Mouse (Mus musculus) embryonic stem cell, embryonic (primary cell): ENCODE measurements at regions not wholly inside any gene's neighbourhood (a gene's known extent, or its start where the extent isn't known, plus 50 kb on each side); places are given as distances from the start of the nearest gene placed in this dataset.

ENCODE experiments used
- CTCF ChIA-PET, 4 experiments: fragments of 300-600 bp in 2 of 4; fragments of 350-600 bp in 2 of 4; sonication (Branson Sonifier 250); formaldehyde crosslinking; loops; one replicate each; lab custom pipeline; 2022; ENCODE audit warnings: inconsistent platforms in 2 of 4; lab: Charles Lee
- POLR2A ChIA-PET, 4 experiments: fragments of 300-600 bp in 2 of 4; fragments of 350-600 bp in 2 of 4; sonication (Branson Sonifier 250); formaldehyde crosslinking; loops; one replicate each; lab custom pipeline; 2022; ENCODE audit warnings: antibody characterized with exemption in 4 of 4, inconsistent platforms in 1 of 4; lab: Charles Lee

DNA sequence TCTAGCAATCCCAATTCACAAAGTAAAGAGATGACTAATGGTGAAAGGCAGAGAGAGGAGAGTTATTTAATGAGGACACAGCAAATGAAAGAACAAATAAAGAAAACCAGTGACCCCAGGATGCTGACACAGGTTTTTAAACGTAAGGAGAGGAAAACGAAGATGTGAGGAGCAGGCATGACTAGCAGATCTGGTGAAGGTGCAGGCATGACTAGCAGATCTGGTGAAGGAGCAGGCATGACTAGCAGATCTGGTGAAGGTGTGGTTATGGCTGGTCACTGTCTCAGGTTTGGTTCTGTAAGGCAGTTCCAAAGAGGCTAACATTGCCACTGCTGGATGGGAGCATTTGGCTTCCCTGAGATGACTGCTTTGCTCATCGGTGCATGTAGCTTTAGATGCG lies 57.0 kb downstream of the Mbl2 start:
- ChIA-PET CTCF (no interaction called here), POLR2A (interaction anchor here in 2 of 4 experiments (0.6 to 0.7 kb wide), 2 partner anchors 34 to 242 kb away, joined by 3 to 9 read pairs; no protein-coding TSS in a partner anchor)

DNA sequence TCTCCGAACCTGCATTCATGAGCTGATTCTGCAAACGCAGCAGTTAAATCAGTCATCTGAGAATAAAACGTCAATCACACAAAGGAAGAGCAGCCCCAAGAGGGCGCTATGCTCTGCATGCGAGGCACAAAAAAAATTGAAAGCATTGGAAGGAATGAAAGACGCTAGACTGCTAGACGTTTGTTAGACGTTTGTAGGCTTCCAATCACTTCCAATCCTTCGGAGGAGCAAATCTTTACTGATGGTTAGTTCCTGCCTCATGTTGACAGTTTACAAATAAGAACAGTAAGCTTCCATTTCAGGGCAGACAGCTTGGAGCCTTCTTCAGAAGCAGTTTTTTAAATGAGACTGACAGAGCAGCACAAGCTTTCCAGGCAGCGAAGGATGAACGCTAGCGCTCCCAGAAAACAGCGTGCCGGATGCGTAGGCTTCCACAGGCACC lies 62.5 kb downstream of the Mbl2 start:
- ChIA-PET CTCF (interaction anchor here (0.5 to 2.3 kb wide), 11 partner anchors 20 to 598 kb away, joined by 3 to 12 read pairs (median 5); no protein-coding TSS in a partner anchor), POLR2A (interaction anchor here in 1 of 4 experiments (0.7 kb wide), 1 partner anchor 258 kb away, joined by 3 read pairs; no protein-coding TSS in a partner anchor)

DNA sequence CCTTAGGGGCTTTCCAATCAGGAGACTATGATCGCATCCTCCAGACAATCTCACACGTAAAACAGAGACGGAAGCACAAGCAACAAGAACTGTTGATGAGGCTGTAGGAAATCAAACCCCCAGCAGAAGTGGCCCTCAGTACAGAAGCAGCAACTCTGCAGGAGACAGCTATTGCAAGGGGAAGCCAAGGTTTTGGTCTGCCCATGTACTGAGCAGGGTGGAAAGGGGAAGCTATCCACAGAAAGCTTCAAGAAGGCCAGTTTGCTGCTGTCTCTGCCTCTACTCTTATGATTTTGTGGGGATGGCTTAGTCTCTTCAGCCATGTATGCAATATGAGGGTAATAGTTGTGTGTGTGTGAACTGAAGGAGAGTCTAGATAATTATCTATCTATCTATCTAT lies 63.3 kb downstream of the Mbl2 start:
- ChIA-PET CTCF (interaction anchor here in 3 of 4 experiments (0.8 to 2.3 kb wide), 4 partner anchors 258 to 328 kb away, joined by 3 to 12 read pairs (median 4); no protein-coding TSS in a partner anchor), POLR2A (interaction anchor here in 1 of 4 experiments (0.6 kb wide), 1 partner anchor 125 kb away, joined by 3 read pairs; no protein-coding TSS in a partner anchor)

DNA sequence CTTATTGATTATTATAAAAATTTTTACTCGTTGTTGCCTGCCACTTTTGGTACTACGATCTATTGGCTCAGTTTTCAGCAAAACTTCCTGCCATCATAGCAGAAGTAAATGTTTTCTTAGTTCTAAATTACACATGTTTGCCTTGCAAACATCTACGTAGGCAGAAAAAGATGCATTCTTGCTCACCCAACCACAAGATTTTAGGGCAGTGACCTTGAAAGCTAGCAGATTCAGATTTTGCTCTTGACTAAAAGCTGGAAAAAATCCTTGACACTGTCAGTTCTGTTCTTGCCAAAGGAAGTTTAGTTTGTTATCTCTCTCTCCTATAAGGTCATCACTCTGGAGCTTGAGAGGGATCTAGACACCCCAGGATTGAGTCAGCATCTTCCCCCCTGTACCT lies 66.8 kb downstream of the Mbl2 start:
- ChIA-PET CTCF (no interaction called here), POLR2A (no interaction called here)

DNA sequence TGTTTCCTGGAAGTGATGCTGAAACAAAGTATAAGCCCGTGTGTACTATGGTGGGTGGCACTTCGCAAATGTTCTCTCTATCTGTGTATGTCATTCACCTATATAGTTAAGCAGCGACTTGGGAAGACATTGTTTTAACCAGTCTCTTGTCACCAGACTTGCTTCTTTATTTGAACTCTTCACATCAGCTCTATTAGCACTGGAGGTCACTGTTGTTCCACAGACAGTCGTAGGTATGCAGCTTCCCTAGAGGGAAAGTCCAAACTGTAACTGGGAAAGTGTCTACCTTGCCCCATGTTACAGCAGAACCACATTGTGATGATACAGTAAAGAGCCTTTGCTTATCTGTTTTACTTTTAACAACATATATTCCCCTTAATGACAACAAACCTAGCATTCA lies 69.5 kb downstream of the Mbl2 start:
- ChIA-PET CTCF (interaction anchor here in 2 of 4 experiments (0.5 to 0.6 kb wide), 3 partner anchors 249 to 252 kb away, joined by 3 read pairs; no protein-coding TSS in a partner anchor), POLR2A (no interaction called here)

DNA sequence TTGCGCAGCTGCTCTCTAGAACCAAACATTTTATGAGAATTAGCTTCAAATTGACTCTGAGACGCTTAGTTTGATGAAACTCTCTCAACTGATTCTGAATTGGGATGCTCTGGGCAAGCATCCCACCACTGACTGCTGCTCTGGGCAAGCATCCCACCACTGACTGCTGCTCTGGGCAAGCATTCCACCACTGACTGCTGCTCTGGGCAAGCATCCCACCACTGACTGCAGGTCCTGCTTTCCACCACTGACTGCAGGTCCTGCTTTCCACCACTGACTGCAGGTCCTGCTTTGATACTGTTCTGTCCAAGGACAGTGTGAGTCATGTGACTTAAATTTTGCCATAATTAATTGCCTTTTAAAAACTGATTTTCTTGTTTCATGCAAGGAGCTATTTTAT lies 73.6 kb downstream of the Mbl2 start:
- CTCF ChIA-PET: interaction anchor here in 1 of 4 experiments (0.6 kb wide), 1 partner anchor 56 kb away, joined by 3 read pairs; no protein-coding TSS in a partner anchor
- POLR2A ChIA-PET: no interaction called here

DNA sequence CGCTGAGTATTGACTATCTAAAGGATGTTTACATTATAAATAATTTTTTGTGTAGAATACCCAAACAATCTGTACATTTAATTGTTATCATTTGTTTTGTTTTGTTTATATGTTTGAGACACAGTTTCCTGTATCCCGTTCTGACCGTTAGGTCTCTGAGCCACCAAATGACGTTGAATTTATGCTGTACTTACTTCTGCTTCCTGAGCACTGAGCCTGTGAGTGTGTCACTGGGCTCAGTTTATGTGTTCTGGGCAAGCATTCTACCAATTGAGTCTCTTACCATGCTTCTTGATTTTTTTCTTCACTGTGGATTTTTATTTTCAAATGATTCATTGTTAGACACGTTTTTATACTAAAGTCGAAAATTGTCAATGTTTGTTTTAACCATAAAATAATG lies 74.2 kb downstream of the Mbl2 start:
- POLR2A ChIA-PET: no interaction called here
- CTCF ChIA-PET: interaction anchor here in 1 of 4 experiments (0.6 kb wide), 1 partner anchor 57 kb away, joined by 3 read pairs; no protein-coding TSS in a partner anchor

DNA sequence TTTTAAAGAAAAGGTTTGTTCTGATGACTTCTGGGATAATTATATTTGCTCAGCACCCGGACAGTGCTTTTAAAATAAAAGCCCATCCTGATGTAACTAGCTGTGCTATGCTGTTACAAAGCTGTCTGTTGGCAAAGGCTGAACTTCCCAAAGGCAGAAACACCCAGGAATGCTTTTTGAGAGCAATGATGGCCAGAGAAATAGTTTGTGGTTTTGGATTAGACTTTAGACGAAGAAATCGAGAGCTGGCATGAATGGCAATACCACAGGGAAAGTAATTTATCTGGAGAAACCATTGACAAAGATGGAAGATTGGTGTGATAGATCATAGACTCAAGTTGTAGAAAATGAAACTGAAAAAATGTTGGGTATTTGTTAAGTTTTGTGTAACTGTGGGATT lies 84.6 kb downstream of the Mbl2 start:
- CTCF ChIA-PET: no interaction called here
- POLR2A ChIA-PET: no interaction called here

DNA sequence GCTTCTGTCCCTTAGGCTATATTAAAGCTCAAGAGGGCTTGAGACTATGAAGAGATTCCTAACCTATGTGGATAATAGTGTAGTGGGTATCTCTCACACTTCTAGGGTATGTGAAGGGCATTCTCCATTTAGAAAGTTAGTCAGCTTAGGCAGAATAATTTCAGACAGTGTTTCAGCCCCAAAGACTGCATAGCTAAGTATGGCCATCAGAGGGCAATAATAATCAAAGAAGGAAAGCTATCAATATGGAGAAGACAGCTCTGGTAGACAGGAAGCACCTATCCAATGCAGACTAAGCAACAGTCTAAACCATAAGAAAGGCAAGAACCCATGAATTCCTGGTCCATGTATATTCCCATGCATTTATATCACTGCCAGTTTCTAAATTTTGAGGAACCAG lies 95.0 kb downstream of the Mbl2 start:
- ChIA-PET CTCF (interaction anchor here in 2 of 4 experiments (0.5 to 1.1 kb wide), 2 partner anchors 32 to 227 kb away, joined by 3 to 5 read pairs; no protein-coding TSS in a partner anchor), POLR2A (no interaction called here)

DNA sequence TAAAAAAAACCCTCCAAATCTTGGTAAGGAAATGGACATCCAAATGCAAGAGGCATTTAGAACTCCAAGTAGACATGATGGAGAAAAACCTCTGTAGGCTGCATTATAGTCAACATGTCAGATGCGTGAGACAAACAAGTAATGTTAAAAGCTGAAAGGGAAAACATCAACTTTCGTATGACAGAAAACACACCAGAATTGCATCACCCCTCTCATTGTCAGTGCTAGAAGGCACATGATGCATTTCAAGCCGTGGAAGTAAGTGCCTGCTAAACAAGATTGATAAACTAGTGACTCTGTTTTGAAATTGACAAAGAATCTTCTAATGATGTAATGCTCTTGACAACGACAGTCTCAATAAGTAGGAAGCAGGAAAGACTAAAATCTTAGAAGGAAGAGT lies 96.1 kb downstream of the Mbl2 start:
- ChIA-PET CTCF (no interaction called here), POLR2A (no interaction called here)

DNA sequence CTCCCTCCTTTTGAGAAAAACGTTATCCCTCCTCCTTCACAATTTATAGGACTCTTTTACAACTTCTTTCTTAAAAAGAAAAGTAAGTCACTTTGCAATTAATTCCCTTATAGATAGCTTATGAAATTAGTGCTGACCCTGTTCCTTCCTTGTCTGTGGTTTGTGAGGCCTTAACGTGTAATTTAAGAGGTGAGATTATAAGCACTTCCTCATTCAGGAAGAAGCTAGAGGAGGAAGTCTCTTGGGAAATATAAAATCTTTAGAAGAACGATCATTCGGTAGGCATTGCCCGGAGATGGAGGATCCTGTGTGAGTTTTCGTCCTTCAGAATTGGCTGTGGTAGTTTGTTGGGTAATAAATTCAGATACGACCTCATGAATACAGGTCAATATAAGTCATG lies 98.0 kb downstream of the Mbl2 start:
- POLR2A ChIA-PET: no interaction called here

DNA sequence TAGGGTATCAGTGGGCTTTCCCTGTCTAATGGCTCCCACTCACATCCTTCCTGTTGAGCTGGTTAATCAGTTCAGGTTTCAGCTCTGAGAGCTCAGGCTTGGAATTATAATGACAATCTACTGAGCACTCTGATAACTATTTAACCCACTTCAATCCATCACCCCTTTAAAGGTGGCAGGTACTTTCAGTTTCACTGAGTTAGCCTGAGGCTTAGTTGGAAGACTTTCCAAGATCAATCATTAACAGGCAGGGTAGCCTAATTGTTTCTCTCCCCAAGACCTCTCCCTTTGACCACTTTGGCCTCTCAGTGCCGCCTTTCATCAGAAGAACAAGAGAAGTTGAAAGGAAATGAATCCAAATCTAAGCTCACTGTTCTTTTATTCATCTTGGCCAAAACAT lies 99.1 kb downstream of the Mbl2 start:
- ChIA-PET POLR2A (interaction anchor here in 1 of 4 experiments (0.6 kb wide), 1 partner anchor 90 kb away, joined by 3 read pairs; no protein-coding TSS in a partner anchor), CTCF (no interaction called here)

More for the DNA sequence above, 98.0 kb downstream of the Mbl2 start:
- CTCF ChIA-PET: no interaction called here

DNA sequence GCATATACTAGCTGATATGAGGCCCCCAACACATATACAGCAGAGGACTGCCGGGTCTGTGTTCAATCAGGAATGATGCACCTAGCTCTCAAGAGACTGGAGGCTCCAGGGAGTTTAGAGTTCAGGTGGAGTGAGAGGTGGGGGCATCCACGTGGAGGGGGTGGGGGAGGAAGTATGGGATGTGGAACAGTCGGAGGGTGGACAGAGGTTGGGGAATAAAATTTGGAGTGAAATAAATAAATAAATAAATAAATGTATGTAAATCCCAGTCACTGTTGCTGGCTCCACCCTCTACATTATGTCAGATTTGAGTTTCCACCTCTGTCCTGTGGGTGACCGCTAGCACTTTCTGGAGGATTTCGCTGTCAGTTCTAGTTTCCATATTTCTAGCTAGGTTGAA lies 111.7 kb downstream of the Mbl2 start:
- POLR2A ChIA-PET: no interaction called here
- CTCF ChIA-PET: no interaction called here

DNA sequence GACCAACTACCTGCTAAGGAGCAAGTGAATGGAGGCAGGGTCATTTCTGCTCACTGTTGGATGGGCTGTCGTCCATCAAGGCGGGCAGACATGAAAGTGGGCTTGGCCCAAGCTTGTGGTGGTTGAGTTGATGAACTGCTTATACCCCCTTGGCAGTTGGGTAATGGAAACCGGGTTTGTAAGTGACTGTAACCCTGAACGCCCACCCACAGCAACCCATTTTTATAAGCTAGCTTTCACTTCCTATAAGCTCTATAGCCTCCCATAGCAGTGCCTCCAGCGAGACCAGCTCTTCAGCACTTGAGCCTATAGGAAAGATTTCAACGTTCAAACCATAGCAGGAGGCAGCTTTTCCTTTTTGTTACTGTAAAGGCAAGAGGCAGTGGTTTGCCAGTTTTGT lies 116.2 kb downstream of the Mbl2 start:
- CTCF ChIA-PET: no interaction called here

DNA sequence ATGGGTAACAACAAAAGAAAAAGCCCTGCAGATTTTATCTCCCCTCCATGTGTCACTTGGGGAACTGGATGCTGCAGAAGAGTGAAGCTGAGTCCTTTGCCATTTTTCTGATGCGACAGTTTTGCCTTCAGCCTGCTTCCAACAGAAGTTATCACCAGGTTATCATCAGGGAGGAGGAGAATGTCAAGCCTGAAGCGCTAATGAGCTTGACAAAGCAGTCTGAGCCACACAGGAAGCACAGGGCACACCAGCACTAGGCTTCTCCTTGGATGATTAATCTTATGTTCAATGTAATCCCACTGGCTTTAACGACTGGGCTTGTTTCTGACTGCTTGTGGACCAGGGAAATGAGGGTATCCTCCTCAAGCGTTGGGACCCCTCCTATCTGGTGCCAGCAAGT lies 122.2 kb downstream of the Mbl2 start:
- ChIA-PET POLR2A (no interaction called here), CTCF (interaction anchor here in 1 of 4 experiments (0.6 kb wide), 1 partner anchor 701 kb away, joined by 3 read pairs; no protein-coding TSS in a partner anchor)

More for the DNA sequence above, 116.2 kb downstream of the Mbl2 start:
- POLR2A ChIA-PET: interaction anchor here in 1 of 4 experiments (0.6 kb wide), 1 partner anchor 920 kb away, joined by 5 read pairs; no protein-coding TSS in a partner anchor

DNA sequence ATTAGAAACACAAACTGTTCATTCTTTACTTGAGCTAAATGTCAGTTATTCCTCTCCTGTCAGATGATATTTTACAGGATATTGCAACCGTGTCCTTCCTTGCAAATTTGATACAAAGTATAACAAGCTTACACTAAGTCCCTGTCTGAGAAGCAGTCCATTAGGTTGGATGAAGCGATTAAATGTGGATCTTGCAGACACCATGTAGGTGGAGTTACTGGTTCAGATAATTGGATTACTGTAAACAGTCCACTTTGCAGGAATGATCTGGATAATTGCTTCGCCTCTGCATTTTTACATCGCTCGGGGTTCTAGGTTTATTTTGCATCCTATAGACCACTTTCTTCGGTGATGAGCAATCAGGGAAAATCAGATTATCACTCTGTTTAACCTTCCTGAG lies 126.2 kb downstream of the Mbl2 start:
- CTCF ChIA-PET: no interaction called here
- POLR2A ChIA-PET: no interaction called here

DNA sequence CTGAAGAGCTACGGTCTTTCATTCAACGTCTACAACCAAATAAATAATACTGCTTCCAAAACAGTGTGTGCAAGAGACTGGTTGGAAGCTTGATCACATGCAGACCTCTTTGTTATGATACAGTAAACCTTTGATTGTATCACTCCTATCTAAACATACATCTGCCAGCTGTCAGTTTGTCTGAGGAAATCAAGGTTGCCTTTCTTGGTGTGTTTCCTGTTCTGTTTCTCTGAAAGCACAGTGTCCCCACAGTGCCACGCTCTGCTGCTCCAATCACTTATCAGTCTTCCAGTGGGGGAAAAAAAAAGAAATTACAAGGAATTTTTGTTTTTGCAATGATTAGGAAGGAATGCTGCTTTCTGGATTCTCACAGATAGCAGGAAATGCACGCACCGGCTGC lies 139.2 kb downstream of the Mbl2 start:
- POLR2A ChIA-PET: no interaction called here
- CTCF ChIA-PET: no interaction called here

DNA sequence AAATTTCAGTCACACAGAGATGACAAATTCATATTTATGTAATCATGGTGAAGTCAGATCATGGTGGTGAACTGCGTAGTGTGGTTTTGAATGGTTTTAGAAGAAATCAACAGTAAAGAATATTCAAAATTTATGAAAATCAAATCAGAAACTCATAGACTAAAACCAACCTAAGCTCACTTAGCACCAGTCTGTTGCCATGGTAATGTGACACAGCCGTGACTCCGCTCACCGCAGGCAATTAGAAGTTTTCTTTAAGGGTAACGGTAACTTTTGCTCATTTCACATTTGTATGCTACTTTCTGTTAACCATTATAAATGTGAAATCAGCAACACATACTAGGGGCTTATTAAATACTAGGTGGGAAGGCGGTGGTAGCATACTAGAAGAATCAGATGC lies 147.0 kb downstream of the Mbl2 start:
- ChIA-PET CTCF (no interaction called here), POLR2A (no interaction called here)

DNA sequence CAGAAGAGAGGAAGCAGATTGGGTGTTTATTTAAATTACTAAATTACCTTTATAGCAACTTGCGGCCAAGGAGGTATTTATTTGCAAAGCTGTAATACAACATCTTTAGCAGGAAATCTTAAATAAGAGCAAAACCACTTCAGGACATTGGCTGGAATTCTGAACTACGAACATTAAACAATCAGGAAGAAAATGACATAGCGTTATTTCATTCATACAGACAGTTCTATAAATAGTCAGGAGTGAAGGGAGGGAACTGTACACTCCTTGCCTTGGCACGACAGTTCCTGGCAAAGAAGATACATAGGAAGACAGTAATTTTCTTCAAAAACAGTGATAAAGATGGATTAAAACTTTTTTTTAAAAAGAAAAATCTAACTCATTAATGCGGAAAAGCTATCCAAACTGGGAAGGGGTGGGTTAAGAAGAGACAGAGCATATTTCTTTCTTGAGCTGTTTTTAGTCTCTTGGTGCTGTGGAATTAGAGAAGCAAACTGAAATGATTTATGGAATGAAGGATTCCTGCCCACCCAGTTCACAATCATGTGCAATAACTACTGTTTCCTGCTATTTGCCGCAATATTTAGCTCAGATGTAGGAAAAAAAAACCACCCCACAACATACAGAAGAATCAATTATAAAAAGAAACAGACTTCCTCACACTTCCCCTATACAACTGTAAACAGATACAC lies 147.9 kb downstream of the Mbl2 start:
- ChIA-PET POLR2A (interaction anchor here in 1 of 4 experiments (0.6 kb wide), 1 partner anchor 97 kb away, joined by 4 read pairs; no protein-coding TSS in a partner anchor), CTCF (interaction anchor here in 1 of 4 experiments (0.6 kb wide), 1 partner anchor 152 kb away, joined by 3 read pairs; no protein-coding TSS in a partner anchor)

DNA sequence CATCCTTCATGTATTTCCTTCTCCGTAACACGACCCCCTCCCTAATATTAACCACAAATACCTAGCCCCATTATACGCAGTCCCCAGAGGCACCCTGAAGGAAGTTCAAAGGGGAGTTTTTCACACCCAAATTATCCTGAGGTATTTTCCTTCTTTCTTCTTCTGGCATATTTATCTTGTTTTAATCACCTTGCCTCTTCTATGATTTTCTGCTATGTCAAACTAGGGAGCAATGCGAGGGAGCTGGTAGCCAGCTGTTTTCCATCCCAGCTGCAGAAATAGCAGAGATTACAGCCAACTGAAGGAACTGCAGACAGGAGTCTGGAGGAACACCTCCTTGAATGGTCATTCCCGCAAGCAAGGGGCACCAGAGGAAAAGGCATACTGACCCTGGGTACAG lies 155.7 kb downstream of the Dkk1 start:
- POLR2A ChIA-PET: no interaction called here
- CTCF ChIA-PET: no interaction called here
